Mouse (Mus musculus): ENCODE measurements at regions not wholly inside any gene's neighbourhood (a gene's known extent, or its start where the extent isn't known, plus 50 kb on each side); places are given as distances from the start of the nearest gene placed in this dataset.

DNA sequence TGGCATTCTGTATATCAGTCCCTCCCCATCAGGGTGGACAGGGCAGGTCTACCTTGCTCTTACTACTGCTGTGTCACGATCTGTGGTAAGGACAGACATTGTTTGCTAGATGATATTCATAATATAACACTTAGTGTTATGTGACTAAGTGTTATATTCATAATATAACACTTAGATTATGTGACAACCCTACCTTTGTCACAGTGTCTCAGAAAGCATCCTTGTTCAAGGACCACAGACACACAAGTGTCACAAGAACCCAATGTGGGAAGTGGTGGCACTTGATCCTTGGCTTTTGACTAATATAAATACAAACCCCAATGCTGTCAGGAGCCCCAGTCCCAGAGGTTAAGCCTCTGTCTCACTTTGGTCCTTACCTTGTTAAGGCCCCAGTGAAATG, 318.8 kb downstream of the Tbc1d1 start:
- no peak overlapping the region for H3K4me3 ChIP-seq (ENCODE audit: insufficient read depth, poor library complexity, severe bottlenecking)
- H3K79me3 ChIP-seq (ENCODE audit: low read depth) = no peaks in the 10 kb centered on the region

GRCm38 (mm10) chr5:64475736-64476519, 319.8 kb downstream of the Tbc1d1 start:
- Histone ChIP-seq H3ac (ENCODE audit: control insufficient read depth, insufficient read length, low read depth) (no peak overlapping the region), H3K79me2 (ENCODE audit: control insufficient read depth, insufficient read depth) (no peaks in the 10 kb centered on the region), H3K36me3 (ENCODE audit: control insufficient read depth, insufficient read depth) (no peaks in the 10 kb centered on the region), H3K79me3 (ENCODE audit: low read depth) (no peaks in the 10 kb centered on the region), H3K4me3 (ENCODE audit: insufficient read depth, poor library complexity, severe bottlenecking) (no peak overlapping the region), H3K27me3 (ENCODE audit: control insufficient read depth, insufficient read depth, insufficient read length) (no peaks in the 10 kb centered on the region)
- TF ChIP-seq MYOD1 (IDR thresholded peaks at IDR 0.05; ENCODE audit: control insufficient read depth, insufficient read length, low read depth) = no peak
- no peak for TF ChIP-seq MAX (IDR thresholded peaks at IDR 0.05)
- no peak for TF ChIP-seq USF1 (IDR thresholded peaks at IDR 0.05; ENCODE audit: low read depth)
- TF ChIP-seq MYOG (IDR thresholded peaks at IDR 0.05; ENCODE audit: control insufficient read depth, extremely low read depth, insufficient read length) = no peak

More for the DNA sequence above, 318.8 kb downstream of the Tbc1d1 start:
- H3ac ChIP-seq (ENCODE audit: control insufficient read depth, insufficient read length, low read depth) = no peak overlapping the region
- no peaks in the 10 kb centered on the region for H3K79me2 ChIP-seq (ENCODE audit: control insufficient read depth, insufficient read depth)
- H3K36me3 ChIP-seq (ENCODE audit: control insufficient read depth, insufficient read depth) = no peaks in the 10 kb centered on the region
- TF ChIP-seq MAX (IDR thresholded peaks at IDR 0.05) (no peak), CTCF (IDR thresholded peaks at IDR 0.05; ENCODE audit: control insufficient read depth, insufficient read depth, insufficient read length) (no peak), MYOG (IDR thresholded peaks at IDR 0.05; ENCODE audit: control insufficient read depth, extremely low read depth, insufficient read length) (no peak), USF1 (IDR thresholded peaks at IDR 0.05; ENCODE audit: low read depth) (no peak), CEBPB (IDR thresholded peaks at IDR 0.05; ENCODE audit: low read depth) (no peak), FOSL1 (IDR thresholded peaks at IDR 0.05; ENCODE audit: insufficient read depth, low read length, poor library complexity, severe bottlenecking) (no peak), MYOD1 (IDR thresholded peaks at IDR 0.05; ENCODE audit: control insufficient read depth, insufficient read length, low read depth) (no peak)
- no peaks in the 10 kb centered on the region for H3K27me3 ChIP-seq (ENCODE audit: control insufficient read depth, insufficient read depth, insufficient read length)

- Histone ChIP-seq H3K27me3 (ENCODE audit: control insufficient read depth, insufficient read depth, insufficient read length) (no peaks in the 10 kb centered on the region), H3K79me2 (ENCODE audit: control insufficient read depth, insufficient read depth) (no peaks in the 10 kb centered on the region), H3ac (ENCODE audit: control insufficient read depth, insufficient read length, low read depth) (no peak overlapping the region), H3K79me3 (ENCODE audit: low read depth) (no peaks in the 10 kb centered on the region), H3K4me3 (ENCODE audit: insufficient read depth, poor library complexity, severe bottlenecking) (no peak overlapping the region), H3K36me3 (ENCODE audit: control insufficient read depth, insufficient read depth) (no peaks in the 10 kb centered on the region)
- TF ChIP-seq MYOD1 (IDR thresholded peaks at IDR 0.05; ENCODE audit: control insufficient read depth, insufficient read length, low read depth) (no peak), FOSL1 (IDR thresholded peaks at IDR 0.05; ENCODE audit: insufficient read depth, low read length, poor library complexity, severe bottlenecking) (no peak), CEBPB (IDR thresholded peaks at IDR 0.05; ENCODE audit: low read depth) (no peak), MYOG (IDR thresholded peaks at IDR 0.05; ENCODE audit: control insufficient read depth, extremely low read depth, insufficient read length) (no peak), CTCF (IDR thresholded peaks at IDR 0.05; ENCODE audit: control insufficient read depth, insufficient read depth, insufficient read length) (no peak), USF1 (IDR thresholded peaks at IDR 0.05; ENCODE audit: low read depth) (no peak), MAX (IDR thresholded peaks at IDR 0.05) (no peak)
Measured at GRCm38 (mm10) chr5:64476641-64477369, 320.7 kb downstream of the Tbc1d1 start.

DNA sequence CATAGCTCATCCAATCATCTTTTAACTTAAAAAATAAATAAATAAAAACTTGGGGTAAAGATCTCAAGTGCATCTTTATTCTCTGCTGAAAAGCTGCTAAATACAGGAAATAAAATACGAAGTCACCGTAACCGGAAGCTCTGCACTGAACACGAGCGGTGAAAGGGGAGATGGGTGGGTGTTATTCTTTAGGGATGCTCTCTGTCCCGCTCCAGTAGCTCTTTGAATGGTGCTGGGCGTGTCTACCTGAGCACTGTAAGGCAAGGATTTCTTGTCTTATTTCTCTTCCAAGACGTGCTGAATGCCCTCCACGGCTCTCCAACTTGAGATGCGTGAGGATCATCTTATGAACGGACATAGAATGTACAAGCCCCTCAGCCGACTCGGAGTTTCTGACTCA, 322.0 kb downstream of the Tbc1d1 start:
- no peak overlapping the region for H3K4me3 ChIP-seq (ENCODE audit: insufficient read depth, poor library complexity, severe bottlenecking)
- H3K36me3 ChIP-seq (ENCODE audit: control insufficient read depth, insufficient read depth) = no peaks in the 10 kb centered on the region
- no peaks in the 10 kb centered on the region for H3K79me2 ChIP-seq (ENCODE audit: control insufficient read depth, insufficient read depth)
- TF ChIP-seq CTCF (IDR thresholded peaks at IDR 0.05; ENCODE audit: control insufficient read depth, insufficient read depth, insufficient read length) (no peak), MYOD1 (IDR thresholded peaks at IDR 0.05; ENCODE audit: control insufficient read depth, insufficient read length, low read depth) (no peak), FOSL1 (IDR thresholded peaks at IDR 0.05; ENCODE audit: insufficient read depth, low read length, poor library complexity, severe bottlenecking) (no peak), MAX (IDR thresholded peaks at IDR 0.05) (no peak), MYOG (IDR thresholded peaks at IDR 0.05; ENCODE audit: control insufficient read depth, extremely low read depth, insufficient read length) (no peak), CEBPB (IDR thresholded peaks at IDR 0.05; ENCODE audit: low read depth) (no peak), USF1 (IDR thresholded peaks at IDR 0.05; ENCODE audit: low read depth) (no peak)
- no peak overlapping the region for H3ac ChIP-seq (ENCODE audit: control insufficient read depth, insufficient read length, low read depth)
- H3K27me3 ChIP-seq (ENCODE audit: control insufficient read depth, insufficient read depth, insufficient read length) = no peaks in the 10 kb centered on the region
- no peaks in the 10 kb centered on the region for H3K79me3 ChIP-seq (ENCODE audit: low read depth)

DNA sequence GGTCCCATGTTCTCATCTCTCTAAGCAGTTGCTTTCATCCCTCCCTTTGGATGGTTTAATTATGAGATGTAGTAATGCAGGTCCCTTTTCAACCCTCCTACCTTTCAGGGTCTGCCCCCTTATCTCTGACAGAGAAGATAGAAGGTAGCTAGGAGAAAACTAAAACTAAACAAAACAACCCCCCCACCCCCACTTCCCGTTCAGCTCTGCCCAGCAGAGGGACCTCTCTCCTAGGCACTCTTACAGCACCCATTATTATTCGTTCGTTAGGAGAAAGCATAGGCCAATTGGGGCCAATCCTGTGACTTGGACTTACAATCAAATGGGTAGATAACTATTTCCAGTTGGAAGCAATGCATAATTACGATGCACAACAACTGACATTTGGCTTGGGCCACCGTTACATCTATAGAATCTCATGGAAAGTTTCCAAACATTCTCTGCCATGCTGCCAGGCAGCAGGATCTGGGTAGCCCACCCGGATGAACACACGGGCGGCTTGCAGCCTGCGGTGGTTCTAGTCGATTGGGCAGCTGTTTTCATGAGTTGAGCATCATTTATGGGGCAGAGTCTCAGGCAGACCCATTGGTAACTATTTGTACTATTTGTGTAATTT, 322.6 kb downstream of the Tbc1d1 start:
- TF ChIP-seq MYOD1 (IDR thresholded peaks at IDR 0.05; ENCODE audit: control insufficient read depth, insufficient read length, low read depth) = no peak
- no peak for TF ChIP-seq CEBPB (IDR thresholded peaks at IDR 0.05; ENCODE audit: low read depth)
- TF ChIP-seq MYOG (IDR thresholded peaks at IDR 0.05; ENCODE audit: control insufficient read depth, extremely low read depth, insufficient read length) = no peak
- no peak for TF ChIP-seq MAX (IDR thresholded peaks at IDR 0.05)
- TF ChIP-seq FOSL1 (IDR thresholded peaks at IDR 0.05; ENCODE audit: insufficient read depth, low read length, poor library complexity, severe bottlenecking) = no peak
- TF ChIP-seq CTCF (IDR thresholded peaks at IDR 0.05; ENCODE audit: control insufficient read depth, insufficient read depth, insufficient read length) = no peak
- TF ChIP-seq USF1 (IDR thresholded peaks at IDR 0.05; ENCODE audit: low read depth) = no peak
- Histone ChIP-seq H3K27me3 (ENCODE audit: control insufficient read depth, insufficient read depth, insufficient read length) (no peaks in the 10 kb centered on the region), H3K36me3 (ENCODE audit: control insufficient read depth, insufficient read depth) (no peaks in the 10 kb centered on the region), H3K79me3 (ENCODE audit: low read depth) (no peaks in the 10 kb centered on the region), H3K79me2 (ENCODE audit: control insufficient read depth, insufficient read depth) (no peaks in the 10 kb centered on the region), H3K4me3 (ENCODE audit: insufficient read depth, poor library complexity, severe bottlenecking) (no peak overlapping the region), H3ac (ENCODE audit: control insufficient read depth, insufficient read length, low read depth) (no peak overlapping the region)
